Mouse (Mus musculus) right cerebral cortex, adult 2 months (tissue): Measurements from ENCODE around the gene Serpinb6c.
A peak's percentile ranks its signal among the peaks of the same experiment; 100 is the strongest.
"Not testable (repeated sequence)": the region's sequence is repeated elsewhere in the genome, so short reads cannot be mapped to it uniquely, and the experiment has no call there.

ENCODE experiments used
- DNase-seq, 2 experiments: peaks; one replicate each; pipeline ENCODE4 v3.0.0; 2021 to 2022; ENCODE audit warnings: low spot score in 2 of 2

Gene Serpinb6c

DNA sequence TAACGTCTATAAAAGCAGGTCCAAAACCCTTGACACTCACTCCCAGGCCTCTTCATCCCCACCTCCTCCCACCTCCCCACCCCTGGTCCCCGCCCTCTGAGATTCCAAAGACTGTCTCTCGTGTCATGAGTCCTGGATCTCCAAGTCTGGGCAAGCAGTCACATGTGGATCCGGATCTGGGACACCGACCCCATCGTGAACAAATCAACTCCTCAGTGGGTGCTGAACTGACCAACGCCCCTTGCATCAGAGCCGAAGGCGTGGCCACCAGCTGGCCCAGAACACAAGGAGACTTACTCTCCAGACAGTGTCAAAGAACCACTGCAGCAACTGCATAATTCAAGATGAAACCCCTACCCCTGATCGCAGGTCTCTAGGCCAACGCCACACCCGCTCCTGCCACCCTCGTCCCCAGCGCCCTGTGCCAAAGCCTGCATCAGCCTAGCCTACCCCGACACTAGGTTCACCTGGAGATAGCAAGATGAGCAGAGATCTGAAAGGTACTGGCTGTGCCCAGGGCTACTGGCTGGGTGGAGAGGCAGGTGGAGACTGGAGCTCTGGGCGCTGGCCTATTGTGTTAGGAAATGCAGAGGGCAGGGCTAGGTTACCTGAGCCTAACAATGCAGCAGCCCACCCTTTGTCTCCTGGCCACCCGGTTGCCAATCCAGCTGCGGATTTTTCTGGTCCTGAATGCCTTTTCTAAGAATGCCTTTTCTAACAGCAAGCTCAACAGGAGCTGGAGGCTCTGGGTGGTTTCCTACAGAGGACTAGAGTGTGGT is at the start of gene Serpinb6c:
Gene Serpinb6c (minus strand): TSS at position 533 of the 779 bp plus-strand sequence.
- DNase-seq: no peak

DNA sequence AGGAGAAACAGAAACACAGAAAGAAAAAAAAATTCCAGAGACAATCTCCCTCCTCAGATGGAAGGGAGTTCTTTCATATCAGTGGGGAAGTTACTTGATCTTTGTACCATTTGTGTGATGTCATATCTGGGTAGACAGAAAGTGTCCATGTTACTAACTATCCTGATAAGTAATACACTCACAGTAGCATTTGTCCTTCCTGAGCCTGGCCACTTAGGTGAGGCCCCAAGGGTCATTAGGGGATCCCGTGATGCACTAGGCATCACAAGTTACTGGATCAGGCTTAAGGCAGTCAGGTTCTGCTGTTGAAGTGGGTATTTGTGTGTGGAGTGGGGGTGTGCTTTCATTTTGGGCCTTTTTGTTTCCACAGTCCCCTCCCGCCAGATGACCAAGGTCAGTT is 47.4 kb upstream of the Serpinb6c start:
- no peak for DNase-seq

DNA sequence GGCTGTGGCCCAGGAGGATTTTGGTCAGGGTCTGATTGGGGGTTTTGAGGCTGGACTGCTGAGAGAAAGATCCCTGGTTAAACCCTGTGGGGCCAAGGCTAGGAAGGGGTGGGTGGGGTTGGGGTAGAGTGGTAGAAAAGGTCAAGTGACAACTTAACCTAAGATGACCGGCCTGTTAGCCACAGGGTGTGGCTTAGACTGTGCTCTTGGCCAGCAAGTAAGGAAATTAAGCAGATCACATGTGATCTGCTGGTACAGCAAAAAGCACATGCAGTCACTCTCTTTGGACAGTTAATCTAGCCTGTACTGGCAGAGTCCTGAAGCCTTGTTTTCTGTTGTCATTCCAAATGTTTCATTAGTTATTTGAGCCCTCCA is 46.6 kb upstream of the Serpinb6c start:
- no peak for DNase-seq

DNA sequence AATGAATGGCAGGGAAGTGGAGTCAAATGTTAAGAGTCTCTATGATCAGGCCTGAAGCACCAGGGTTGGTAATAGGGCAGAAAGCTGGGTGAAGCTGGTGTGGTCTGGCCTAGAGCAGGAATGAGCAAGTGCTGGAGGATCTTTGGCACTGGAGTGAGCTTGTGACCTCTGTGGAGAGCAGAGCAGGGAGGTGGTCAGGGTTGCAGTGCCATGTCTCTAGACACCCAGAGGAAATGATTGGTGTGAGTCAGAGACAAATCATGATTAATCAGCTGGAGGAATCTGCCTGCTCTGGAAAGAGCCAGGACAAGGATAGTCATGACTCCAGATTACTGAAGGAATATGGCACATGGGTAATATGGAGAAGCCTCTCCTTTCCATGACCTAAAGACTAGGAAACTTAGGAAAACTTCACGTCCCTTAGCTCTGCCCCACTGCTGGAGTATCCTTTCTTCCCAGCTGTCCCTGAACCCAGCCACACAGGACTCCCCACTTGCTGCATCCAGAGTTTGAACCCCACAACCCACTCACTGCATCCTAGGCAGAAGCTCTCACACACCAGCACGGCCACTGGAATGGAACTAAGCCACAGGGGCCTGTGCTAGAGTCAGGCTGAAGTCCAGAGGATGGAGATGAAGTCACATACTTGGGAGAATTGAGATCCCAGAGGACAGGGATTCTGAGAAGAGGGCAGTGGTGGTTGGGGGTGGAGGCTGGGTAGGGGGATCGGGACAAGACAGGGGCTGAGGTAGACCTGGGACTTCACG is 46.0 kb upstream of the Serpinb6c start:
- no peak for DNase-seq

DNA sequence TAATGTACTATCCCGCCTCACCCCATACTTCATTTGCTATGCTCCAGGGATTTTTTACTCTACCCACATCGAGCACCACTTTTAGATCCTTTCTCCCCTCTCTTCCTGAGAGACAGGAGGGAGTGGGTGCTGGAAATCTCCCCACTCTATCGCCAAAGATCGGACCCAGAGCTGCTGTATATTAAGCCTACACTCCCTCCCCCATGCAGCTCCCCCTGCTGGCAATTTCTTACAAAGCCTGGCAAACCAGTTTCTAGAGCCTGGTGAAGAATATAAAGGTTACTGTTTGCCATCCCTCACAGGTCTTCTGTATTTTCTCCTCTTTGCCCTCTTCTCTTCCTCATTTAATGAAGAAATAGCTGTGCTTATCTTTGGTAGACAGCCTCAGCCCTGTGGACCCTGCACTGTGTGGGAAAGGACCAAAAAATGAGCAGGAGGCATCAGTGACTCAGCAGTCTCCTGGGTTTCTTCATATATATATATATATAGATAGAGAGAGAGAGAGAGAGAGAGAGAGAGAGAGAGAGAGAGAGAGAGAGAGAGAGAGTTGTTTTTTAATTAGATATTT is 36.8 kb upstream of the Serpinb6c start:
- peak; percentile 24 to 50 for DNase-seq

DNA sequence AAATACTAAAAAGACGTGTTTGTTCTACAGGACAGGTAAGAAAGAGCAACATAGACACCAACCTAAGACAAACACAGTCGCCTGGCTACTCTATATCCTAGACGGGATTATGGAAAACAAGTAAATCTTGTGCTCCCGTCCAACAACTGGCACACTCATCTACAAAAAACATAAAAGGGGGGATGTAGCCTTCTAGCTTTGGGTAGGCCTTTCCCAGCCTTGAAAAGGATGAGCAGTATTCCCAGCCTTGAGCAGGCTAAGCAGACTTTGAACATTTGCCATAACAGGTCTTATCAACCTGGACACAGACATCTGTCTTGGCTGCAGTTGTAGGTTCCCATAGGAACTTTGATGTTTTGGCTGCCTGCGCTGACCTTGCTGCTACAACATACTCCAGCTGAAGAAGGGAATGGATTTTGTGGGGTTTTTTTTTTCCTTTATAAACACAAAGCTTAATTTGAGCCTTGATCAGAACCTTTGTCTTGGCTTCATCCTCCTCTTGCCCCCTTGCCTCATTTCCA is 35.8 kb upstream of the Serpinb6c start:
- no peak for DNase-seq

DNA sequence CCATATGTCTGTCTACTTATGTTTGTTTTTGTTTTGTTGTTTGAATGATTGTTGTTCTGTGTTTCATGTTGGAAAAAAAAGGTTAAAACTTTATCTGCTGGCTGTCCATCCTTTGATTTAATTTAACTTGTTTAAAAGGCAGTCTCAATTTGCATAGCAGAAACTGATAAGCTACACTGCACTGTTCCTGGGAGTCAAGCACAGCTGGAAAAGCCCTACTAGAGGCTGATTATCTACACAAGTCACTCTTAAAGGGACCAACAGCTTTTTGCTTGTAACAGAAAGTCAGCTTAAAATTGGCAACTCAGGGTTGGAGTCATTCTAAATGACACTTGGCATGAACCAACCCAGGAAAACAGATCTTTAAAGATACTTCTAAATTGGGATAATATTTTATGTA is 32.1 kb upstream of the Serpinb6c start:
- not testable (repeated sequence) for DNase-seq

DNA sequence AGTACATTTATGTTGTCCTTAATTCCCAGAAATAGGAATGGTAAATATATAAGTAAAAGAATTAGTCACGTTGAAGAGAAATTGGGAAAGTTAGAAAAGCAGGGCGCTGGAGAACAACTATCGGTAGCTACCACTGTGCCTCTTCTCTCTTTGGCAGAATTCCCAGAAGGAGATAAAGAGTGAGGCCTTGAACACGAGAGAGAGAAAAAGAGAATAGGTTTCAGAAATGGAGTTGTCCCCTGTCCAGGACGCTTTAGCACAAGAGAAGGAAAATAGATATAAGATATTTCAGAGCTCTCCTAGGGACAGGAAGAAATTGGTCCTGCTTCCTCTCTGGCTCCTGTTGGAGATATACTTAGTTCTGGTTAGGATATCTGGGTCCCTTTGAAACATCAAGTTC is 31.6 kb upstream of the Serpinb6c start:
- DNase-seq: no peak

DNA sequence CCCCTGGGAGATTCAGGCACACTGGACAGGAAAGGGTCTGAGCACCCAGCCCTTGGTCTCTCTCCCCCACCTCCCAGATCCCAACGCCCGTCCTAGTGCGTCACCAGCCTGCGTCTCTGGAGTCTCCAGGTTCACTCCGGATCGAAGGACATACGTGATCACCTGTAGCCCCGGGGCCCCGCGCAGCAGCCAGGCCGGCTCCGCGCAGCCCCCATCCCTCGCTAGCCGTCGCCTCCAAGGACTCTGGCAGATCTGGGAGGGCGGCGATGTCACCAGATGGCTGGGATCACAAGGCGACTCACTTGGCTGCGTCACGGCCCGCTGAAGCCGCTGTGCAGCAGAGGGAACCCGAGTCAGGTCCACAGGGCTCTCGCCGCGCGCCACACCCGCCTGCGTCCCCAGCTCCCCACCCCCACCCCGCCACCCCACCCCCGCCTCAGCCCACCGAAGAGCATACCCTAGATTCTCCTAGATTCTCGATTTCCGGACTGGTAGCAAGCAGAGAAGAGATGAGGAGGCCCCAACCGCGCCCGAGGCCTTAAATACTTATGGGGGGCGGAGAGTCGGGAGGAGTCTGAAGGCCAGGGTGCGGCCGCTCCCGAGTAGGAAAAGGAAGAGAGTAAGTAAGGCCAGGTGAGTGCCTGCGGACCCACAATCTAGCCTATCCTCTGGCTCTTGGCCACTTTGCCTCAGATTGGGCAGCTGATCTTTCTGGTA is 30.1 kb upstream of the Serpinb6c start:
- peak; percentile 49 to 61 for DNase-seq

DNA sequence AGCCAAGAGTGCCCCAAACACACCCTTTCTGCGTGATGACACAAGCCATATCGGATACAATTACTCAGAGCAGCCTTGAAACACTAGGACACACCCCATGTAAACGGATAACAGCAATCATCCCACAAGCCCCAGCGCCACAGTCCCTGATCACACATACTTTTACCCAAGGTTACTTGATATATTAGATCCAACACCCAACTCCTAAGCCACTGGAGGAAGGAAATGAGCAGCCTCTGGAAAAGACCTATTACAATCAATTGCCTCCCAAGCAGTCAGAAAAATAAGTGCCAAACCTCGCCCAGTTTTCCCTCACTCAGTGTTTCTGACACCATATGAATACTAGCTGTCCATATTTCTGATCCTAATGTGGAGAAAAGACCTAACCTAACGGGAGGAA is 29.2 kb upstream of the Serpinb6c start:
- no peak for DNase-seq

DNA sequence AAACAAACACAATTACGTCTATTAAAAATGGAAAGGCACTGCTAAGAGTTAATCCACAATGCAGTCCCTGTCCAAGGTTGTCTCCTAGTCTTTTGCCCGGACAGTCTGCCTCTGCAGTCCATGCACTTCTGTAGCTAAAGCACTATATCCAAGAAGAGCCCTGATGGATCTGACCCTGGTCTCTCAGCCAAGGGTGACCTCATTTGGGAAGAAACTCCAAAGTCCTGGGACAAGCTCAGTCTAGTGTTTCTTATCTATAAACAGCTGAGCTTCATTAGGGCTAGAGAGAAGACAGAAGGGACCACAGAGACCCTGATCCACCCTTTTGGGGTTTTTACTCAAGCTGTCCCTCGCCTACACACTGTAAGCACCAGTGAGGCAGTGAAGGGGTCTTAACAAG is 25.4 kb upstream of the Serpinb6c start:
- DNase-seq: no peak

DNA sequence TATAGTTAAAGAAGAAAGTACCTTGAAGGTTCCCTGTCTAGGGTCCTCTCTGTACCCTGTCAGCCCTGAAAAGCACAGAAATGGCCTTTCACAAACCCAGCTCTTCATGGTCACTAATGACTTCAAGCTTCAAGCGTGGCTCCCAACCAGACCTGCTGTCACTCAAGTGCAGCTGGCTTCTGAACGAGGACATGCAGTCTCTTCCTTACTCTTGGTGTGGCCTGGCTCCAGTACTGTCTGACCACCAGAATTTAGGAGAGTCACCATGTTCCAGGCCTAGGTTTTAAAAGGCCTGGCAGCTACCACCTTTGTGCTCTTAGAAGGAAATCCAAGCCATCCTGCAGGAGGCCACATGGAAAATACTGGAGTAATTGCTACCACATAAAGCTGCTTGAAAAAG is 24.8 kb upstream of the Serpinb6c start:
- no peak for DNase-seq

DNA sequence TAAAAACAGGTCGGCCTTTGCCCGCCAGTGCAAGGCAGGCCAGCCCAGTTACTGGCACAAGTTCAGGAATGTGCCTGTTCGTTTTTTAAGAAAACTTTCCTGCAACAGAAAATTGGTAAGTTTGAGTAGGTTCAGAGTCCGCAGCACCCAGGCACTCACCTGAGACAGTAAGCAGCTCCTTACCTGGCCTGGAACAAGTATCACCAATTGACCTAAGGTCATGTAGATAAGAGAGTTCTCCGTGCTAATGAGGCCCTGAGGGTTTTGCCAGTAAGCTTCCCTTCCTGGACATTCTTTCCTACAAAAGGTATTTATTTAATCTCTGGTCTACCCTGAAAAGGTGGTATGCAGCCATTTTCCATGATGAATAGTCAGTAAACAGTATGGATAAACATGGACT is 16.2 kb upstream of the Serpinb6c start:
- no peak for DNase-seq

DNA sequence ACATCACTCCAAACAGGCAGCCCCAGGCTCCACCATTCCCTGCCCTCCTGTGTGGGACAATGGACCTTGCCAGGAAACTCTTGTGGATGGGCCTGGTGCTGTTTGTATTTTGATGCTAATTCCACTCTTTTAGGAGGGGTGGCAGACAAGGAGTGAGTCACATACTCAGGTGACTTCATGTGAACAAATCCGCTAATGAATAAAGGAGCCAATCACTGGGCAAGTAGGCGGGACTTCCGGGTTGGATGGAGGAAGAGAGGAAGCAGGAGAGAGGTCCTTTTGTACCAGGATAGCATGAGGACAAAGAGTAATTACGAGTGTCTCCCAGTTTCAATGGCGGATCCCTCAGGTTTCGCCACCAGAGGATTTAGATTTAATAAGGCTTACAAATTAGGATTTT is 15.5 kb upstream of the Serpinb6c start:
- no peak for DNase-seq

DNA sequence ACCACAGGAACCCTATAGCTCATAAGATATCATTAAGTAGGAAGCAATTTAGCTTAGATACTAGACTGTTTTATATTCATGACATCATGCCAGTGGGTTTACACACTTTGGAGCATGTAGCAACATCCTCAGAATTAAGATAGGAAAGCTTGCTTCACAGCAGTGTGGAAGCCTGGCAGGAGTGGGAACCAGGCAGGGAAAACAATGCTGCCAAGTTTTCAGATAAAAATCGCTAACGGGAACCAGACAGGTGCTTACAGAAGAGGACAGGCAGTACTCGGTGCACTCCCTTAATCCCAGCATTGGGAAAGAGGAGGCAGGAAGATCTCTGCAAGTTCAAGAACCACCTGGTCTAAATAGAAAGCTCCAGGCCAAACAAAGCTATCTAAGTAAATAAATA is 1.3 kb upstream of the Serpinb6c start:
- DNase-seq: no peak

DNA sequence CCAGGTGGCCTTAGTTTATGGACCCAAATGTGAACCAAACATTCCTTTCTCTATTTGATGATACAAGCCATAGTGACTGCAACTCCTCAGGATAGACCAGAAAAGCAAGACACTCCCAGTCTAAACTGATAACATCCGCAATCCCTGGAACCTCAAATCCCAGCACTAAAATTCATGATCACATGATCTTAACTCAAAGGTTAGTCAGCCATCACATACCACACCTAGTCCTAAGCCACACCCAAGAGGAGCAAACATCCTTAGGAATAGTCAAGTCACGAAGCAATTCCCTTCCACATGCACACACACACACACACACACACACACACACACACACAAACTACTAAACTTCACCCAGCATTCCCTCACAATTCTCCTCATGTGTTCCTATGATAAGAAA is 2.2 kb downstream of the Serpinb6c start:
- DNase-seq: no peak

DNA sequence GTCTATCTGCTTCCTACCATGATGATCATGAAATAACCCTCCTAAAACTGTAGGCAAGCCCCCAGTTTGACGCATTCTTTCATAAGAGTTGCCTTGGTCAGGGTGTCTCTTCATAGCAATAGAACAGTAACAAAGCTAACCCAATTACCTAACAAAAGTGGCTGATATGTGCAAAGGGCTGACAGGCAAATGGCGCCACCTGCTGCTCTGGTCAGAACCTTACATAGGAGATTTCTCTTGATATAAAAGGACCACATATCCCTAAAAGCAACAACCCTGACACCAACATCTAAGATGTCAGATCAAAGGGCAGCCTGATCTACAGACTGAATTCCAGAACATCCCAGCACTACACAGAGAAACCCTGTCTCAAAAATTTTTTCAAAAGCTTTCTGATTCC is 11.3 kb downstream of the Serpinb6c start:
- DNase-seq: peak; percentile 25 to 27

DNA sequence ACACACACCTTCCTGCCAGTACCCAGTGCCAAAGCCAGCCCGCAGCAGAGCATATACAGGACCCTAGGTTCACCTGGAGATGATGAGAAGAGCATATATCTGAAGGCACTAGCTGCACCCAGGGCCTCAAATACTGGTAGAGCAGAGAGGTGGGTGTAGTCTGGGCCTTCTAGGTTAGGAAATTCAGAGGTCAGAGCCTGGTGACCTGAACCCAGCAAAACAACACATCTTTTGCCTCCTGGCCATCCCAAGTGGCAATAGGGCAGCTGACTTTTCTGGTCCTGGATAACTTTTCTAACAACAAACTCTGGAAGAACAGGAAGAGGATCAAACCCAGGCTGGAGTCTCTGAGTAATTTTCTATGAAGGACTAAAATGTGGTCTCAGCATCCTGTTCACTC is 62.2 kb downstream of the Serpinb6c start, which contains the start of gene Serpinb6e:
Gene Serpinb6e (minus strand): TSS at position 101 of the 400 bp plus-strand sequence.
- DNase-seq: no peak

DNA sequence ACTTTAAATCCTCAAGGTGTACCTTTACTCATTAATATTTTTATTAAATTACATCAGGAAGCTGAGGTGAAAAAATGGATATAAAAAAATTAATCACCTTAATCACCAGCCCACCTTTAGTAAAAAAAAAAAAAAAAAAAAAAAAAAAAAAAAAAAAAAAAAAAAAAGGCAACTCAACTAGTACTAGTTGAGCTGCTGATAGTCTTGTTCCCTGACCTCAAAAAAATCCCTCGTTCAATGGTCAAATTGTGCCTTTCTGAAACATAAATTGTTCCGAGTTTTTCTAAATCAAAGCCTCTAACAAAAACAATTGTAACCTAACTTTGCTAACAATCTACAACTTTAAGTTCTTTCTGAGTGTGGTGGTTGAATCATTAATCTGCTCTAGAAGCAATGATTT is 74.8 kb downstream of the Serpinb6c start:
- no peak for DNase-seq
